Mouse (Mus musculus): ENCODE measurements at regions not wholly inside any gene's neighbourhood (a gene's known extent, or its start where the extent isn't known, plus 50 kb on each side); places are given as distances from the start of the nearest gene placed in this dataset.

DNA sequence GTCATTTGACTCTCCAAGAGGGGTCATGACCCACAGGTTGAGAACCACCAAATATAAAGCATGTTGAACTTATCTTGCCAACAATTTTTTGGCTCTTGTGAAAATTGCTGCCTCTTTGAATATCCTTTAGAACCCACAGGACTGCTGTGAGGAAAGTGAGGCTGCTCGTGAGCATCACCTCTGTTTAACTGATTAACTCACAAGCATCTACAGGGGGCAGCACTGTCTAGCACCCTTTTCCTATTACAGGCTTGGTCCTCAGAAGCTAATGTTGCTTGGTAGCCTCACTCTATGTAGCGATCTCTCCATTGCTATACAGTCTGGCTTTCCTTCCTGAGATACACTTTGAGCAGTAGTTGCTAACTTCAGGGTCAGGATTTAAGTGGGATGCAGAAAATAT lies 522.4 kb upstream of the Adam24 start:
- TF ChIP-seq EP300 (IDR thresholded peaks at IDR 0.05; ENCODE audit: insufficient read depth, low read depth, low read length) (no peak), CTCF (IDR thresholded peaks at IDR 0.05; ENCODE audit: low read depth, low read length) (no peak), POLR2A (IDR thresholded peaks at IDR 0.05; ENCODE audit: insufficient read depth, low read length) (no peak)

Measured in ES-Bruce4 (cell line).